Mouse (Mus musculus) heart, adult 2 months (tissue): Measurements from ENCODE around the gene Zc3h14.

ENCODE experiments used
- CTCF ChIP-seq: fragments of 200-600 bp; IDR thresholded peaks from 2 replicates; pipeline ENCODE4 v1.8.1; 2022; ENCODE audit warnings: antibody characterized with exemption, mild to moderate bottlenecking, moderate library complexity
- EP300 ChIP-seq: fragments of 200-500 bp; IDR thresholded peaks from 2 replicates; pipeline ENCODE4 v1.6.1; 2011; ENCODE audit warnings: low read depth, low read length, control low read depth; ENCODE audit not compliant: insufficient read depth
- POLR2A ChIP-seq: fragments of 200-500 bp; IDR thresholded peaks from 2 replicates; pipeline ENCODE4 v1.6.1; 2011; ENCODE audit warnings: mild to moderate bottlenecking, low read depth, low read length, control low read depth; ENCODE audit not compliant: insufficient read depth

GRCm38 (mm10) chr12:98737801-98738350 is 8.9 kb upstream of the Zc3h14 start:
- TF ChIP-seq CTCF, result no peak
- no peak for TF ChIP-seq POLR2A
- TF ChIP-seq EP300, result no peak
